In genomic region chr2:152767618-152768271, GRCm38 (mm10) we compare ENCODE assay signal across 9 mouse cellular contexts. TPM values are rescaled to one million over a fixed set of nuclear protein-coding genes. Genes with fewer than 3 reads are reported as not detected.
DNase-seq lines count a peak whose midpoint lies in the region; ATAC-seq and TF ChIP-seq lines count a peak whose summit lies in the region.
"Had no signal": no experiment of that assay in that cellular context is flagged by ENCODE, and none has a peak within 500 bp of the region (broad histone marks: within the 10 kb centered on the region; RNA-seq: fewer than 3 reads in every experiment).

No protein-coding gene starts in this region.

- peaks cover 35% of the 10 kb centered on the region for H3K27me3 ChIP-seq in liver, embryonic 13.5 days
- no peaks in the 10 kb centered on the region for H3K27me3 ChIP-seq in spleen, adult 2 months (ENCODE audit: control insufficient read depth, insufficient read depth, low read length)

- H3K36me3 ChIP-seq in ES-E14 (ENCODE audit: control insufficient read depth, insufficient read depth, low read length, poor library complexity, severe bottlenecking), result no peaks in the 10 kb centered on the region
- no peaks in the 10 kb centered on the region for H3K36me3 ChIP-seq in liver, embryonic 13.5 days
- no peaks in the 10 kb centered on the region for H3K36me3 ChIP-seq in spleen, adult 2 months (ENCODE audit: control insufficient read depth, insufficient read depth, low read length)

- H3K4me2 ChIP-seq in liver, embryonic 13.5 days, result 0 out of 2 replicates have a peak overlapping the region, but pooled peaks have one; percentile 5

- no peak overlapping the region for H3K27ac ChIP-seq in ES-E14 (ENCODE audit: insufficient read depth, low read depth, low read length, poor library complexity, severe bottlenecking)
- H3K27ac ChIP-seq in cortical plate, adult 2 months (ENCODE audit: insufficient read depth, low read length), result no peak overlapping the region
- 0 out of 2 replicates have a peak overlapping the region, but pooled peaks have one; percentile 14 for H3K27ac ChIP-seq in liver, embryonic 13.5 days
- no peak overlapping the region for H3K27ac ChIP-seq in spleen, adult 2 months (ENCODE audit: insufficient read depth, low read length)
- H3K27ac ChIP-seq: macrophage had no signal

- intact Hi-C loops in heart, postnatal 25 days (cut with DNase I), result loop anchor here (1.0 to 10.0 kb wide), 3 partner anchors 17 to 153 kb away; no protein-coding TSS in a partner anchor

- H3K4me1 ChIP-seq in ES-E14 (ENCODE audit: control insufficient read depth in 2 of 2, insufficient read depth in 2 of 2, low read length in 2 of 2, poor library complexity in 1 of 2), result peaks cover 15 to 32% of the 10 kb centered on the region in 2 experiments
- H3K4me1 ChIP-seq in cortical plate, adult 2 months (ENCODE audit: control insufficient read depth, insufficient read depth, low read length), result no peaks in the 10 kb centered on the region
- peaks cover 71% of the 10 kb centered on the region for H3K4me1 ChIP-seq in liver, embryonic 13.5 days (replicated peaks)
- H3K4me1 ChIP-seq in spleen, adult 2 months (ENCODE audit: control insufficient read depth, insufficient read depth, insufficient read length), result no peaks in the 10 kb centered on the region; the same call in 1 of the 2 replicates

- H3K9ac ChIP-seq in ES-E14 (ENCODE audit: insufficient read depth, low read depth, low read length, poor library complexity, severe bottlenecking), result no peak overlapping the region
- no peak overlapping the region for H3K9ac ChIP-seq in liver, embryonic 13.5 days

- no peak overlapping the region for H3K4me3 ChIP-seq in ES-E14 (ENCODE audit: insufficient read depth in 1 of 2, low read depth in 1 of 2, low read length in 2 of 2, poor library complexity in 1 of 2, severe bottlenecking in 1 of 2)
- no peak overlapping the region for H3K4me3 ChIP-seq in cortical plate, adult 2 months (ENCODE audit: insufficient read depth, low read length)
- no peak overlapping the region for H3K4me3 ChIP-seq in liver, embryonic 13.5 days (replicated peaks)
- H3K4me3 ChIP-seq in spleen, adult 2 months (ENCODE audit: extremely low read depth, insufficient read depth, insufficient read length), result no peak overlapping the region

- in situ Hi-C loops in ES-E14 (cut with MboI; ENCODE audit: low sequenced_read_pairs in 2 of 2, unreplicated experiment in 2 of 2), result loop anchor here in 1 of 2 experiments (10.0 kb wide), 1 partner anchor 73 kb away; no protein-coding TSS in a partner anchor

- no peak for TF ChIP-seq POLR2A in cortical plate, adult 2 months (IDR thresholded peaks at IDR 0.05; ENCODE audit: extremely low read depth, insufficient read depth, low read length)
- TF ChIP-seq POLR2A in spleen, adult 2 months (IDR thresholded peaks at IDR 0.05; ENCODE audit: low read depth, low read length), result no peak

- no peaks in the 10 kb centered on the region for H3K9me3 ChIP-seq in ES-E14 (ENCODE audit: control insufficient read depth, insufficient read depth, low read depth, low read length)
- no peaks in the 10 kb centered on the region for H3K9me3 ChIP-seq in liver, embryonic 13.5 days (replicated peaks)

- WGBS in liver, embryonic 13.5 days (ENCODE audit: insufficient replicate concordance), result 42% methylated on average over 12 of the region's 12 CpGs
- 66% methylated on average over 12 of the region's 12 CpGs for WGBS in spleen, adult 2 months

- peak; percentile 77 to 80 for DNase-seq in heart, adult 18-20 months
- no peak for DNase-seq in heart, postnatal 25 days (ENCODE audit: low spot score)
- peak; percentile 79 for DNase-seq in ES-E14 (ENCODE audit: low read depth, low spot score)
- DNase-seq in induced T-regulatory cell, adult 2 months (ENCODE audit: low read depth), result peak; percentile 83
- DNase-seq in liver, embryonic 13.5 days, result peak; percentile 64
- DNase-seq in spleen, adult 2 months (ENCODE audit: low read depth in 1 of 2, low spot score in 2 of 2), result peak in 1 of 2 experiments; percentile 44
- DNase-seq in frontal cortex, postnatal 14 days (ENCODE audit: low spot score in 2 of 2), result no peak

- peak; percentile 68 for ATAC-seq in liver, embryonic 13.5 days (ENCODE audit: low read depth)

- TF ChIP-seq CTCF in cortical plate, adult 2 months (IDR thresholded peaks at IDR 0.05; ENCODE audit: extremely low read depth, insufficient read depth, low read length), result peak; percentile 32; the same call in 1 of the 2 replicates
- peak; percentile 7; the same call in 1 of the 2 replicates for TF ChIP-seq CTCF in spleen, adult 2 months (IDR thresholded peaks at IDR 0.05; ENCODE audit: extremely low read depth, insufficient read depth, insufficient read length, insufficient replicate concordance)

TF ChIP-seq in ES-E14, 5 proteins besides CTCF, POLR2A, EP300 and RAD21:
- no peak for TF ChIP-seq CHD2 (IDR thresholded peaks at IDR 0.05; ENCODE audit: low read depth, low read length)
- TF ChIP-seq ZC3H11A (IDR thresholded peaks at IDR 0.05; ENCODE audit: borderline replicate concordance, low read depth, low read length), result no peak; the same call in 1 of the 2 replicates
- TF ChIP-seq ZNF384 (IDR thresholded peaks at IDR 0.05; ENCODE audit: low read depth, low read length), result no peak
- TF ChIP-seq MAFK (IDR thresholded peaks at IDR 0.05; ENCODE audit: insufficient read depth, low read depth, low read length), result no peak
- TF ChIP-seq HCFC1 (IDR thresholded peaks at IDR 0.05; ENCODE audit: borderline replicate concordance, insufficient read depth, low read length), result no peak
TF ChIP-seq in ES-E14: peak in this region for 0.

RNA-seq across cellular contexts. Expression of gene Cox4i2, which starts 13.8 kb away (rescaled TPM):
- 10 to 100 TPM; 11.9 to 15.2 TPM for total RNA-seq in heart, adult 18-20 months (2021)
- total RNA-seq in heart, postnatal 25 days (2021), result 10 to 100 TPM; 12.2 to 16.8 TPM
- 1.7 and 2.3 TPM in 2 replicates for total RNA-seq in ES-E14 (2012; rRNA removed)
- 6.3 and 6.9 TPM in 2 replicates for polyA plus RNA-seq in cortical plate, adult 2 months (2012; rRNA removed)
- polyA plus RNA-seq in liver, embryonic 13.5 days (2015; fragmentation: Nextera tagmentation; extraction: Ambion mirVana), result 1.1 and 1.2 TPM in 2 replicates
- polyA plus RNA-seq in spleen, adult 2 months (2012; rRNA removed), result 0.56 and 0.59 TPM in 2 replicates
- polyA plus RNA-seq: macrophage had no signal

RNA-seq across cellular contexts. Expression of gene Id1, which starts 31.7 kb away (rescaled TPM):
- 10 to 100 TPM; 63.7 to 75.1 TPM for total RNA-seq in heart, adult 18-20 months (2021)
- 10 to 100 TPM; 37.8 to 57.0 TPM for total RNA-seq in heart, postnatal 25 days (2021)
- 74.5 and 122 TPM in 2 replicates for total RNA-seq in ES-E14 (2012; rRNA removed)
- 74.2 and 81.0 TPM in 2 replicates for polyA plus RNA-seq in cortical plate, adult 2 months (2012; rRNA removed)
- polyA plus RNA-seq in liver, embryonic 13.5 days (2015; fragmentation: Nextera tagmentation; extraction: Ambion mirVana), result 20.9 and 23.2 TPM in 2 replicates
- 53.5 and 84.4 TPM in 2 replicates for polyA plus RNA-seq in spleen, adult 2 months (2012; rRNA removed)

Comparison
In these comparisons a context has a peak if more than half of its experiments do, and no peak if none do; other contexts are left out.
1. DNase-seq: peak in heart, adult 18-20 months (2 of 2), ES-E14 (single experiment), induced T-regulatory cell, adult 2 months (single experiment) and liver, embryonic 13.5 days (single experiment); none in heart, postnatal 25 days (single experiment) and frontal cortex, postnatal 14 days (0 of 2).